Comparison of ENCODE assay signal across 21 mouse cellular contexts in genomic region chr11:24108974-24109373, GRCm38 (mm10). TPM values are rescaled to one million over a fixed set of nuclear protein-coding genes. Genes with fewer than 3 reads are reported as not detected.
DNase-seq lines count a peak whose midpoint lies in the region; ATAC-seq and TF ChIP-seq lines count a peak whose summit lies in the region.
"Had no signal": no experiment of that assay in that cellular context is flagged by ENCODE, and none has a peak within 500 bp of the region (broad histone marks: within the 10 kb centered on the region; RNA-seq: fewer than 3 reads in every experiment).

No protein-coding gene starts in this region.

- WGBS in heart, embryonic 12.5 days = 30% methylated on average over 3 of the region's 3 CpGs
- 61% methylated on average over 3 of the region's 3 CpGs for WGBS in intestine, embryonic 16.5 days
- WGBS in intestine, embryonic 15.5 days = 63% methylated on average over 3 of the region's 3 CpGs
- WGBS in lung, postnatal 0 days = 61% methylated on average over 3 of the region's 3 CpGs
- 52% methylated on average over 3 of the region's 3 CpGs for whole genome bisulfite sequencing in stomach, postnatal 0 days

- H3K4me3 ChIP-seq in heart, embryonic 12.5 days = no peak overlapping the region
- H3K4me3 ChIP-seq in intestine, embryonic 16.5 days (ENCODE audit: low read length) = no peak overlapping the region
- no peak overlapping the region for H3K4me3 ChIP-seq in intestine, embryonic 15.5 days (replicated peaks)
- H3K4me3 ChIP-seq in lung, postnatal 0 days (ENCODE audit: low read depth, low read length) = no peak overlapping the region
- no peak overlapping the region for H3K4me3 ChIP-seq in stomach, postnatal 0 days (ENCODE audit: low read depth, low read length)
- H3K4me3 ChIP-seq: forebrain, embryonic 15.5 days; gastrocnemius, adult 2 months; heart, adult 2 months; limb, embryonic 15.5 days; midbrain, embryonic 13.5 days had no signal

- no peak overlapping the region for H3K4me2 ChIP-seq in heart, embryonic 12.5 days
- no peak overlapping the region for H3K4me2 ChIP-seq in intestine, embryonic 16.5 days (ENCODE audit: low read depth, low read length)
- H3K4me2 ChIP-seq in intestine, embryonic 15.5 days (replicated peaks) = no peak overlapping the region
- no peak overlapping the region for H3K4me2 ChIP-seq in lung, postnatal 0 days (replicated peaks; ENCODE audit: low read depth, low read length)
- no peak overlapping the region for H3K4me2 ChIP-seq in stomach, postnatal 0 days (replicated peaks; ENCODE audit: low read depth)
- H3K4me2 ChIP-seq: forebrain, embryonic 15.5 days; limb, embryonic 15.5 days; midbrain, embryonic 13.5 days had no signal

- H3K27me3 ChIP-seq in heart, embryonic 12.5 days (replicated peaks) = no peaks in the 10 kb centered on the region
- H3K27me3 ChIP-seq in intestine, embryonic 16.5 days (replicated peaks; ENCODE audit: control insufficient read depth, insufficient read depth, low read length) = no peaks in the 10 kb centered on the region
- H3K27me3 ChIP-seq in intestine, embryonic 15.5 days (replicated peaks) = no peaks in the 10 kb centered on the region
- H3K27me3 ChIP-seq in lung, postnatal 0 days (replicated peaks; ENCODE audit: insufficient read depth, low read length) = no peaks in the 10 kb centered on the region
- H3K27me3 ChIP-seq in stomach, postnatal 0 days (ENCODE audit: control insufficient read depth, insufficient read depth, low read length) = no peaks in the 10 kb centered on the region
- H3K27me3 ChIP-seq: forebrain, embryonic 15.5 days; limb, embryonic 15.5 days; midbrain, embryonic 13.5 days had no signal

- H3K36me3 ChIP-seq in heart, embryonic 12.5 days = no peaks in the 10 kb centered on the region
- H3K36me3 ChIP-seq in intestine, embryonic 16.5 days (ENCODE audit: control insufficient read depth, insufficient read depth, low read length) = no peaks in the 10 kb centered on the region
- no peaks in the 10 kb centered on the region for H3K36me3 ChIP-seq in intestine, embryonic 15.5 days
- H3K36me3 ChIP-seq in lung, postnatal 0 days (ENCODE audit: insufficient read depth, low read length) = no peaks in the 10 kb centered on the region
- no peaks in the 10 kb centered on the region for H3K36me3 ChIP-seq in stomach, postnatal 0 days (ENCODE audit: control insufficient read depth, insufficient read depth, low read length)
- H3K36me3 ChIP-seq: forebrain, embryonic 15.5 days; limb, embryonic 15.5 days; midbrain, embryonic 13.5 days had no signal

- H3K9me3 ChIP-seq in heart, embryonic 12.5 days (replicated peaks) = no peaks in the 10 kb centered on the region
- no peaks in the 10 kb centered on the region for H3K9me3 ChIP-seq in intestine, embryonic 16.5 days (ENCODE audit: control insufficient read depth, low read length)
- no peaks in the 10 kb centered on the region for H3K9me3 ChIP-seq in intestine, embryonic 15.5 days
- no peaks in the 10 kb centered on the region for H3K9me3 ChIP-seq in lung, postnatal 0 days (ENCODE audit: low read length)
- no peaks in the 10 kb centered on the region for H3K9me3 ChIP-seq in stomach, postnatal 0 days (ENCODE audit: control insufficient read depth, low read length)
- H3K9me3 ChIP-seq: forebrain, embryonic 15.5 days; limb, embryonic 15.5 days; midbrain, embryonic 13.5 days had no signal

- no peak overlapping the region for H3K9ac ChIP-seq in heart, embryonic 12.5 days
- no peak overlapping the region for H3K9ac ChIP-seq in intestine, embryonic 16.5 days (ENCODE audit: low read depth, low read length)
- no peak overlapping the region for H3K9ac ChIP-seq in intestine, embryonic 15.5 days
- H3K9ac ChIP-seq in lung, postnatal 0 days (replicated peaks; ENCODE audit: low read depth) = no peak overlapping the region
- no peak overlapping the region for H3K9ac ChIP-seq in stomach, postnatal 0 days (ENCODE audit: low read length)
- H3K9ac ChIP-seq: forebrain, embryonic 15.5 days; limb, embryonic 15.5 days; midbrain, embryonic 13.5 days had no signal

- no peak for DNase-seq in heart, adult 11 months
- peak; percentile 58 for DNase-seq in lung, postnatal 0 days (ENCODE audit: low spot score)
- DNase-seq in lung, postnatal 25 days (ENCODE audit: low spot score) = no peak
- no peak for DNase-seq in stomach, postnatal 0 days (ENCODE audit: low spot score)
- DNase-seq: adrenal gland, postnatal 10 days; B cell, adult 2 months; cerebellum, adult 18-20 months; cerebellum, postnatal 36 days; gastrocnemius, adult 2 months; heart, adult 2 months; kidney, adult 8-10 months; kidney, postnatal 25 days; thymus, adult 2 months had no signal

- TF ChIP-seq CTCF in lung, postnatal 0 days (IDR thresholded peaks at IDR 0.05) = peak; percentile 57
- TF ChIP-seq CTCF in stomach, postnatal 0 days (IDR thresholded peaks at IDR 0.05; ENCODE audit: low read depth) = peak; percentile 48

- no peak for TF ChIP-seq EP300 in lung, postnatal 0 days (IDR thresholded peaks at IDR 0.05)
- TF ChIP-seq EP300 in stomach, postnatal 0 days (optimal IDR thresholded peaks at IDR 0.05) = no peak

- peak overlapping the region; percentile 64 for H3K27ac ChIP-seq in heart, embryonic 12.5 days (ENCODE audit: poor library complexity, severe bottlenecking)
- H3K27ac ChIP-seq in intestine, embryonic 16.5 days (ENCODE audit: low read length) = no peak overlapping the region
- no peak overlapping the region for H3K27ac ChIP-seq in intestine, embryonic 15.5 days
- H3K27ac ChIP-seq in lung, postnatal 0 days (ENCODE audit: low read length) = no peak overlapping the region
- no peak overlapping the region for H3K27ac ChIP-seq in stomach, postnatal 0 days (replicated peaks)
- H3K27ac ChIP-seq: gastrocnemius, adult 2 months; heart, adult 2 months; limb, embryonic 15.5 days; midbrain, embryonic 13.5 days had no signal

- peaks cover 42% of the 10 kb centered on the region for H3K4me1 ChIP-seq in heart, embryonic 12.5 days (replicated peaks)
- H3K4me1 ChIP-seq in intestine, embryonic 16.5 days (ENCODE audit: control insufficient read depth, insufficient read depth, low read length) = peaks cover 7% of the 10 kb centered on the region; the same call in 1 of the 2 replicates
- no peaks in the 10 kb centered on the region for H3K4me1 ChIP-seq in intestine, embryonic 15.5 days (replicated peaks)
- no peaks in the 10 kb centered on the region for H3K4me1 ChIP-seq in lung, postnatal 0 days (ENCODE audit: insufficient read depth, low read depth, low read length)
- H3K4me1 ChIP-seq in stomach, postnatal 0 days (replicated peaks; ENCODE audit: control insufficient read depth, insufficient read depth) = no peaks in the 10 kb centered on the region

- ATAC-seq in heart, embryonic 12.5 days (ENCODE audit: insufficient number of reproducible peaks, low FRiP score) = no peak
- 0 out of 2 replicates have a peak, but pooled peaks have one; percentile 23 for ATAC-seq in intestine, embryonic 16.5 days
- ATAC-seq in intestine, embryonic 15.5 days = no peak
- peak; percentile 88 for ATAC-seq in lung, postnatal 0 days
- peak; percentile 79 for ATAC-seq in stomach, postnatal 0 days (ENCODE audit: low FRiP score, low TSS enrichment)
- ATAC-seq: hindbrain, embryonic 16.5 days; midbrain, embryonic 13.5 days had no signal

RNA-seq across cellular contexts. Expression of gene Bcl11a, which starts 31.1 kb away (rescaled TPM):
- polyA plus RNA-seq in heart, embryonic 12.5 days (2016; fragmentation: Nextera tagmentation; extraction: Ambion mirVana) = 18.1 and 19.3 TPM in 2 replicates
- polyA plus RNA-seq in intestine, embryonic 16.5 days (2015; fragmentation: Nextera tagmentation; extraction: Ambion mirVana) = 13.1 and 14.8 TPM in 2 replicates
- polyA plus RNA-seq in intestine, embryonic 15.5 days (2015; fragmentation: Nextera tagmentation; extraction: Ambion mirVana) = 17.3 and 19.7 TPM in 2 replicates
- polyA plus RNA-seq in lung, postnatal 0 days (2015; fragmentation: Nextera tagmentation; extraction: Ambion mirVana) = 2.4 and 2.6 TPM in 2 replicates
- polyA plus RNA-seq in stomach, postnatal 0 days (2015; fragmentation: Nextera tagmentation; extraction: Ambion mirVana) = 10.5 and 11.7 TPM in 2 replicates

RNA-seq across cellular contexts. Expression of gene A830031A19Rik, which starts 34.1 kb away (rescaled TPM):
- not detected in 2 replicates for polyA plus RNA-seq in heart, embryonic 12.5 days (2016; fragmentation: Nextera tagmentation; extraction: Ambion mirVana)
- not detected in 2 replicates for polyA plus RNA-seq in intestine, embryonic 16.5 days (2015; fragmentation: Nextera tagmentation; extraction: Ambion mirVana)
- not detected in 2 replicates for polyA plus RNA-seq in intestine, embryonic 15.5 days (2015; fragmentation: Nextera tagmentation; extraction: Ambion mirVana)
- not detected in 2 replicates for polyA plus RNA-seq in lung, postnatal 0 days (2015; fragmentation: Nextera tagmentation; extraction: Ambion mirVana)
- 0.27 TPM in 1 of 2 replicates, not detected in the other for polyA plus RNA-seq in stomach, postnatal 0 days (2015; fragmentation: Nextera tagmentation; extraction: Ambion mirVana)
- polyA plus RNA-seq: forebrain, embryonic 15.5 days; heart, adult 2 months; midbrain, embryonic 13.5 days; small intestine, adult 2 months; thymus, adult 2 months had no signal

Comparison
In these comparisons a context has a peak if more than half of its experiments do, and no peak if none do; other contexts are left out.
1. ATAC-seq: peak in intestine, embryonic 16.5 days (single experiment), lung, postnatal 0 days (single experiment) and stomach, postnatal 0 days (single experiment); none in heart, embryonic 12.5 days (single experiment) and intestine, embryonic 15.5 days (single experiment).